Mouse (Mus musculus) liver, embryonic 13.5 days (tissue): Measurements from ENCODE around the gene Fhod1. TPM values are rescaled to one million over a fixed set of nuclear protein-coding genes. Genes with fewer than 3 reads are reported as not detected.

ENCODE experiments used
- ATAC-seq: fragments of 200-750 bp; cut with Nextera tagmentation; 2 replicates; pipeline ENCODE4 v1.8.0; 2017; ENCODE audit warnings: low read depth, mild to moderate bottlenecking, moderate number of reproducible peaks, moderate library complexity
- DNase-seq: peaks from one replicate; pipeline ENCODE4 v3.0.0; 2022
- H3K27ac ChIP-seq: fragments of 300-500 bp; sonication (generic); 2 replicates; pipeline ENCODE4 v1.5.1; 2015; ENCODE audit warnings: moderate library complexity, mild to moderate bottlenecking, inconsistent platforms
- H3K27me3 ChIP-seq: fragments of 300-500 bp; sonication (generic); 2 replicates; pipeline ENCODE4 v1.6.1; 2015; ENCODE audit warnings: mild to moderate bottlenecking, inconsistent platforms
- H3K36me3 ChIP-seq: fragments of 300-500 bp; sonication (generic); 2 replicates; pipeline ENCODE4 v1.6.1; 2015; ENCODE audit warnings: mild to moderate bottlenecking, inconsistent platforms
- H3K4me1 ChIP-seq: fragments of 300-500 bp; sonication (generic); replicated peaks from 2 replicates; pipeline ENCODE4 v1.6.1; 2015; ENCODE audit warnings: inconsistent platforms
- H3K4me2 ChIP-seq: fragments of 300-500 bp; sonication (generic); 2 replicates; pipeline ENCODE4 v1.6.1; 2015; ENCODE audit warnings: inconsistent platforms, mild to moderate bottlenecking, moderate library complexity
- H3K4me3 ChIP-seq: fragments of 300-500 bp; sonication (generic); replicated peaks from 2 replicates; pipeline ENCODE4 v1.5.1; 2015; ENCODE audit warnings: mild to moderate bottlenecking, inconsistent platforms
- H3K9ac ChIP-seq: fragments of 300-500 bp; sonication (generic); 2 replicates; pipeline ENCODE4 v1.6.1; 2015; ENCODE audit warnings: mild to moderate bottlenecking, inconsistent platforms
- H3K9me3 ChIP-seq: fragments of 300-500 bp; sonication (generic); replicated peaks from 2 replicates; pipeline ENCODE4 v1.6.1; 2016; ENCODE audit warnings: inconsistent platforms
- WGBS: fragments of 180-500 bp; shearing (Covaris S2); methylation state at CpG from one replicate; pipeline ENCODE4 v1.1.7; 2015; ENCODE audit not compliant: insufficient replicate concordance; 5-methylcytosine and 5-hydroxymethylcytosine counted together
- polyA plus RNA-seq: library from polyadenylated mRNA; unstranded; fragments of >200 nt; fragmentation: Nextera tagmentation; extraction: Ambion mirVana; gene quantifications from 2 replicates; pipeline ENCODE4 v1.2.1, GENCODE M21; 2015

The Fhod1 gene
- polyA plus RNA-seq, 1 experiment from 2014 or later = 0.71 TPM

DNA sequence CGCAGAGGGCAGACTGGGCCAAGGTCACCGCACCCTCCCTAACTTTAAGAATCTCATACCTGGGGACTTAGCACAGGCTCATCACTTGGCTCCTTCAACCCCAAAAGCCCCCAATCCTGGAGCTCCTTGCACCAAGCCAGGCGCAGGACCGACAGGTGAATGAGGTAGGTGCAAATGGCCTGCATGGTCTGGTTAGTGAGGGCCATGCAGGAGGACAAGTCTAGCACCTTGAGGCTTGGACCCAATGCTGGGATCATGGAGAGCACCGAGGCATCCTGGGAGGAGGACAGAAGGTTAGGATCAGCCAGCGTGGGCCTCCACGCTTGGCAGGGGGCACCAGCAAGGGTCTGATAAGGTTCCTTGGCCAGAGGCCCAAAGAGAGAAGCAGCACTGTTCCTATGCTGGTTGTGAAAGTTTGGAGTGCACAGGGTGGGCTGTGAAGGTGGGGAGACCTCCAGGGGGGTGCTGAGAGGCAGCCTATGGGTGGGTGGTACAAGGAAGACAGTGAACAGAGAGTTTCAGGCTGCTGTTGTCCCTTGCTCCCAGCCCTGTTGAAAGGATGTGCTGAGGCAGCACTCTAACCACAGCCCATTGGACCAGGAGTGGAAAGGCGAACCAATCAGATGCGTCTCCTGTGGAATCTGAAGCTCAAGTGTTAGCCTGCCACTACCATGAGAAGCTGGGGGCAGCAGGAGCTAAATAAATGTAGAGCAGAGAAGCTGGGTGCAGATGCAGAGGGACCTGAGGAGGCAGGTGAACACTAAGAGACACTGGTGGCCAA is 33.9 kb downstream of the Fhod1 start:
- ATAC-seq = peak; percentile 37
- peaks cover 74% of the 10 kb centered on the region for H3K4me1 ChIP-seq
- DNase-seq = no peak
- peak overlapping the region; percentile 18; the same call in 1 of the 2 replicates for H3K4me3 ChIP-seq
- 70% methylated on average over 9 of the region's 9 CpGs for WGBS
- H3K9ac ChIP-seq = peak overlapping the region; percentile 65
- no peaks in the 10 kb centered on the region for H3K9me3 ChIP-seq
- H3K4me2 ChIP-seq = peak overlapping the region; percentile 54
- peaks cover 99% of the 10 kb centered on the region for H3K36me3 ChIP-seq
- peak overlapping the region; percentile 77 for H3K27ac ChIP-seq
- no peaks in the 10 kb centered on the region for H3K27me3 ChIP-seq

DNA sequence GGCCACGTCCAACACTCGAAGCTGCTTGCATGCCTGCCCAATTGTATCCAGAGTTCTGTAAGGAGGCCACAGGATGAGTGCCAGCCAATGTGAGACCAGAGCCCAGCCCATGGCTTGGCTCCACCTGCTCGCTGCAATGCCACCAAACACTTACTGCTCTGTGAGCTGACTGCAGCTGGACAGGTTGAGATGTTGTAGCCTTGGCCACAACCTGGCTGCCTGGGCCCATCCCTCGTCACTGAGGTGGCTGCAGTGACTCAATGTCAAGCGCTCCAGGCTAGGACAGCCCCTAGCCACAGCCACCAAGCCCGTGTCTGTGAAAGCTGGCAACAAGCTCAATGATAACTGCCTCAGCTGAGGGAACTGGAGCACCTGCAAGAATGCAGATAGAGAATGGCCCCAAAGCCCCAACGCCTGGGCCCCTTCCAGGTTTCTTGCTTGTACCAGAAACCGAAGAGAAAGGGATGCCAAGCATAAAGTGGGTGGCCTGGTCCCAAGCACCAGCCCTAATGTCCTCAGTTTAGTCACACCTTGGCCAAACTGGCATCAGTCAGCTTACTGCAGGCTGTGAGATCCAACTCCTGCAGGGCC is 34.8 kb downstream of the Fhod1 start:
- H3K9me3 ChIP-seq = no peaks in the 10 kb centered on the region
- H3K36me3 ChIP-seq = peaks cover 99% of the 10 kb centered on the region
- peak overlapping the region; percentile 18; the same call in 1 of the 2 replicates for H3K4me3 ChIP-seq
- DNase-seq (peak; percentile 50), ATAC-seq (peak; percentile 71)
- H3K9ac ChIP-seq = peak overlapping the region; percentile 65
- peaks cover 66% of the 10 kb centered on the region for H3K4me1 ChIP-seq
- WGBS = 41% methylated on average over 8 of the region's 8 CpGs
- peak overlapping the region; percentile 54 for H3K4me2 ChIP-seq
- H3K27me3 ChIP-seq = no peaks in the 10 kb centered on the region
- peak overlapping the region; percentile 77 for H3K27ac ChIP-seq

DNA sequence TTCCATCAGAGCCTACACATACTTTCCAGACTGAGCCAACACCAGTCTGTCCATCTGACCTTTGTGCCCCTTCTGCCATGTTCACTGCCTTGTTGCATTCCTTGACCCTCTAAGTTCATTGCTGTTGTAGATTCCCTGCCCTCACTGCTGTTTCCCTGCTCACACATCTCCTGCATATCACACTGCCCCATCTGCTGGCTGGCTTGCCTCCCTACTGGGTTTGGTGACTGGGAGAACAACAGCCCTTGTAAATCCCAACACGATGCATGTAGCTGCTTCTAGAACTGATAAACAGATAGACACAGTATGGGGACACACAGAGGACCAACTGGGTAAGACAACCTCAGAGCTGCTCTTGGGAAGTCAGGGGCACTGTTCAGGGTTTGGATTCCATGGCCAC is 36.0 kb downstream of the Fhod1 start:
- Histone ChIP-seq H3K4me3 (no peak overlapping the region), H3K36me3 (peaks cover 100% of the 10 kb centered on the region), H3K9ac (peak overlapping the region; percentile 65; the same call in 1 of the 2 replicates), H3K4me2 (peak overlapping the region; percentile 11; the same call in 1 of the 2 replicates), H3K27ac (peak overlapping the region; percentile 77), H3K4me1 (peaks cover 57% of the 10 kb centered on the region), H3K27me3 (no peaks in the 10 kb centered on the region), H3K9me3 (no peaks in the 10 kb centered on the region)
- peak; percentile 67 for ATAC-seq
- DNase-seq = peak; percentile 65
- 11% methylated on average over 1 of the region's 1 CpGs for WGBS

DNA sequence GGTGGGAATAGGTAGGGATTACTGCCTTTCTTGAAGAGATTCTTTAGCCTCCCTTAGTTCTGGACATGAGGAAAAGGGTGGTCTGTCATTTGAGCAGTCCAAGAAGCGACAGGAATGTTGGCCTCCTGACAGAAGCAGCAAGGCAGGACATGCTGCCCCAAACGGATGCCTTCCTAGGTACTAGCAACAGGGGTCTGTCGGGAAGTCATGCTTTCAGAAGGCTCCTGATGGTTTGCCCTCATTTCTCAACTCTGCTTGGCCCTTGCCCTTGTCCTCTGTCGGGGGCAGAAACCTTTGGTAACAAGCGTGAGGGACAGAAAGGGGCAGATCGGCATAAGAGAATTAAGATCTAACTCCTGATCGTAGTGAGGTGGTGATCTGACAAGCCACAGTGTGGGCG is 37.6 kb downstream of the Fhod1 start:
- Histone ChIP-seq H3K4me1 (peaks cover 60% of the 10 kb centered on the region), H3K27me3 (no peaks in the 10 kb centered on the region), H3K9ac (no peak overlapping the region), H3K4me3 (no peak overlapping the region), H3K36me3 (peaks cover 98% of the 10 kb centered on the region), H3K27ac (no peak overlapping the region), H3K9me3 (no peaks in the 10 kb centered on the region), H3K4me2 (no peak overlapping the region)
- ATAC-seq = no peak
- DNase-seq = no peak
- 87% methylated on average over 8 of the region's 8 CpGs for WGBS

DNA sequence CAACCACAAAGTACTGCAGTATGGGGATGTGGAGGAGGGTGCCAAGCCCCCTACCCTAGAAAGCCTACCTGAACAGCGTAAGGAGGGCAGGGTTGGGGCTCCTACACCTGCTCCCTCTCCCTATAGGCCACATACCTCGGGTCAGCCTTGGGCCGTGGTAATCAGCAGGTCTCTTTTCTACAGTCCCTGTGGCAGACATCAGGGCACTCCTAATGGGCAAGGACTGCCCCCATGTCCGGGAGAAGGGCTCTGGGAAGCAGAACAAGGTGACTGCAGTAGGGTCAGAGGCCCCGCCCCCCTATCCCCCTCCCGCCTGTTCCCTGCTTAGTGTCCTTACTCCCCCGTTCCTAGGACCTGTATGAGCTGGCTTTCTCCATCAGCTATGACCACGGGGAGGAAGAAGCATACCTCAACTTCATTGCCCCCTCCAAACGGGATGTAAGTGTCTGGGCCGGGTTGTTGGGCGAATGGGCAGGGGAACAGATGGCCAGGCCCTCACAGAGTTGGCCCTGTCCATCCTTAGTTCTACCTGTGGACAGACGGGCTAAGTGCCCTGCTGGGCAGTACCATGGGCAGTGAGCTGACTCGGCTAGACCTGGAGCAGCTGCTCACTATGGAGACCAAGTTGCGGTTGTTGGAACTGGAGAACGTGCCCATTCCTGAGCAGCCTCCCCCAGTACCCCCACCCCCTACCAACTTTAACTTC is 38.5 kb downstream of the Fhod1 start:
- no peak overlapping the region for H3K4me3 ChIP-seq
- no peak overlapping the region for H3K9ac ChIP-seq
- WGBS = 85% methylated on average over 15 of the region's 15 CpGs
- peaks cover 60% of the 10 kb centered on the region for H3K4me1 ChIP-seq
- no peak overlapping the region for H3K4me2 ChIP-seq
- no peaks in the 10 kb centered on the region for H3K9me3 ChIP-seq
- ATAC-seq (no peak), DNase-seq (no peak)
- no peaks in the 10 kb centered on the region for H3K27me3 ChIP-seq
- peaks cover 97% of the 10 kb centered on the region for H3K36me3 ChIP-seq
- H3K27ac ChIP-seq = no peak overlapping the region

DNA sequence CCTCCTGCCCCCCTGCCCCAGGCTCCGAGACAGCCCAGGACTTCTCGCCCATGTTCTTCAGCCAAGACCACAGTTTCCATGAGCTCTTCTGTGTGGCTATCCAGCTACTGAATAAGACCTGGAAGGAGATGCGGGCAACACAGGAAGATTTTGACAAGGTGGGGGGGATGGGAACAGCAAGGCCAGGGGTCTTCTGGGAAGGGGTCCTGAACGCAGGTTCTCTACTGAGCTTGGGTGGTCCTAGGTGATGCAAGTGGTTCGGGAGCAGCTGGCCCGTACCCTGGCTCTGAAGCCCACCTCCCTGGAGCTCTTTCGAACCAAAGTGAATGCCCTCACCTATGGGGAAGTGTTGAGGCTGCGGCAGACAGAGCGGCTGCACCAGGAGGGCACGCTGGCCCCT is 39.3 kb downstream of the Fhod1 start:
- peaks cover 60% of the 10 kb centered on the region for H3K4me1 ChIP-seq
- peaks cover 97% of the 10 kb centered on the region for H3K36me3 ChIP-seq
- DNase-seq (no peak), ATAC-seq (no peak)
- no peaks in the 10 kb centered on the region for H3K27me3 ChIP-seq
- no peak overlapping the region for H3K4me3 ChIP-seq
- H3K27ac ChIP-seq = no peak overlapping the region
- 90% methylated on average over 10 of the region's 10 CpGs for WGBS
- no peaks in the 10 kb centered on the region for H3K9me3 ChIP-seq
- H3K4me2 ChIP-seq = no peak overlapping the region
- no peak overlapping the region for H3K9ac ChIP-seq

DNA sequence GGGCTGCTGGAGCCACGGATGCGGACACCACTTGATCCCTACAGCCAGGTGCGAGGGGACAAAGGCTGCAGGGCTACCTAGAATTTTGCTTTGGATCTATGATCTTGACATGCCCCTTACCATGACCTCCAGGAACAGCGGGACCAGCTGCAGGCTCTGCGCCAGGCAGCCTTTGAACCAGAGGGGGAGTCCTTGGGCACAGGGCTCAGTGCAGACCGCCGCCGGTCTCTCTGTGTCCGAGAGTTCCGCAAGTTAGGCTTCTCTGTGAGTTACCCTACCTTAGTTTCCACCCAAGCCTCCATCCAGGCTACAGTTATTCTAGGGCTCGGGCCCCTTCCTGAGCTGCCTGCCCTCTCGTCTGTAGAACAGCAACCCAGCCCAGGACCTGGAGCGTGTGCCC is 40.1 kb downstream of the Fhod1 start:
- Histone ChIP-seq H3K36me3 (peaks cover 97% of the 10 kb centered on the region), H3K9me3 (no peaks in the 10 kb centered on the region), H3K9ac (no peak overlapping the region), H3K27me3 (no peaks in the 10 kb centered on the region), H3K4me2 (no peak overlapping the region), H3K4me3 (no peak overlapping the region), H3K4me1 (peaks cover 60% of the 10 kb centered on the region), H3K27ac (no peak overlapping the region)
- no peak for ATAC-seq
- no peak for DNase-seq
- WGBS = 93% methylated on average over 13 of the region's 13 CpGs

DNA sequence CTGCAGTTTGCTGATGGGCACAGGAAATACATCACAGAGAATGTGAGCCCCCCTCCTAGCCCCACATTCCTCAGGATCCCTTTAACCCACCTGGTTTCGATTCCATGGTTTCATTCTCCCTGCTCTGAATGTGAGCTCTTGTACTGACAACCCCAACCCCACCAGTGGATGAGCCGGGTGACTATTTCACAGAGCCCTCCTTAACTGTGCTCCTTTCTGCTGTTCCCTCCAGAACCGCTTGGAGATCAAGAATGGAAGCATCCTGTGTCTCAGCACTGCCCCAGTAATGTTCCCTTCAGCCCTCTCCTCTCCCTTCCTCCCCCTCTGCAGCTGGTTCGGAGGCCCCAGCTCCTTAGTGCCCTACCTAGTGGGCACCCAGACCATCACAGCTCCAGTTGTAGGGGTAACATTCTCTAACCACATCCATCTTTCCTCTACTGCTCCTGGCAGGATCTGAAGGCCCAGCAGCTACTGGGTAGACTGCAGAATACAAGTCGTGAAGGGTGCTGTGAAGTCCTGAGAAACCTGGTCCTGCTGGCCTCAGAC is 41.5 kb downstream of the Fhod1 start:
- Histone ChIP-seq H3K9me3 (no peaks in the 10 kb centered on the region), H3K27ac (peak overlapping the region; percentile 97), H3K9ac (peak overlapping the region; percentile 59), H3K27me3 (no peaks in the 10 kb centered on the region), H3K36me3 (peaks cover 97% of the 10 kb centered on the region), H3K4me2 (peak overlapping the region; percentile 62), H3K4me3 (peak overlapping the region; percentile 45), H3K4me1 (peaks cover 60% of the 10 kb centered on the region)
- DNase-seq (no peak), ATAC-seq (no peak)
- 72% methylated on average over 5 of the region's 5 CpGs for WGBS

DNA sequence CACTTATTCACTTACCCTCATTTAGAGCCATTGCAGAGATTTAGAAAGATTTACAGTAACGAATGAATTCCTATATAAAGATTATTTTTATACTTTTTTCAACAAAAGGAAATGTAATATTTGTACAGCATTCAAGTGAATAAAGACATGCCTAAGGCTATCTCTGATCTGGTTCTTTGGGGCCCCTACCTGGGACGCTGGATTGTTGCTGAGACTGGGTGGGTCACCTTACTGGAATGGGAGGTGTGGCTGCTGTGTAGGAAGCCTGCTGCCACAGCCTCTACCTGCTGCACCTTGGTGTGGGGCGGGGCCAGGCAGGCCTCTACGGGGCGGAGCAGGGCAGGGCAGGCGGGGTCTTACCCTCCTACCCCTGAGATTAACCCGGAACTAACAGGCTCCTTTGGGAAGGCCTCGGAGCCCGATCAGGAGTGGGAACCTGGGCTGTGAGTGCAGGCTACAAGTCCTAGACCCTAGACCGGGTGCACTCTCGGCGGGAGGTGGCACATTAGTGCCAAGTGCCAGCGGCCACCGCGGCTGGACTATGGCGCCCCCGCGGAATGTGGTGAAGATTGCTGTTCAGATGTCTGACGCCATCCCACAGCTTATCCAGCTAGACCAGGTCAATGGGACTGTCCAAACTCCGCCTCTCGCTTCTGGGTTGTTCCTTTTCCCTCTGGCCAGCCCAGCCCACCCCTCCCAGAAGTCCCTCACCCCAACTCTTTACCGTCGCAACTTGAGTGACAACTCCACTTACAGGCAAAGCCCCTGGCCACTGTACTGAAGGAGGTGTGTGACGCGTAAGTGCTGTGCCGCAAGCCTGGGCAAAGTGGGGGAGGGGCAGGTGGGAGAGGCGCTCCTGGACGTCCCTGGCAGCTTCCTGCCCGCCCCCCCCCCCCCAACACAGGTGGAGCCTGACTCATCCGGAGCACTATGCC is 42.3 kb downstream of the Fhod1 start, which contains the start of gene Elmo3:
Elmo3 (plus strand) TSS at position 391 of the 935 bp plus-strand sequence.
- Histone ChIP-seq H3K4me1 (peaks cover 66% of the 10 kb centered on the region), H3K9ac (peak within 1 kb of the TSS; percentile 59), H3K27me3 (no peaks in the 10 kb centered on the region), H3K9me3 (no peaks in the 10 kb centered on the region), H3K4me2 (peak within 1 kb of the TSS; percentile 62), H3K4me3 (peak within 1 kb of the TSS; percentile 45), H3K36me3 (peaks cover 97% of the 10 kb centered on the region), H3K27ac (peak within 1 kb of the TSS; percentile 97)
- peak; percentile 57 for DNase-seq
- peak; percentile 75 for ATAC-seq
- WGBS = 18% methylated on average over 30 of the region's 30 CpGs
